Mouse (Mus musculus) spleen, postnatal 4 days (tissue): ENCODE measurements around the gene 4930562C15Rik.

ENCODE experiments used
- DNase-seq, 2 experiments: peaks; one replicate each; pipeline ENCODE4 v3.0.0; 2022; ENCODE audit warnings: low spot score in 2 of 2

Gene 4930562C15Rik

DNA sequence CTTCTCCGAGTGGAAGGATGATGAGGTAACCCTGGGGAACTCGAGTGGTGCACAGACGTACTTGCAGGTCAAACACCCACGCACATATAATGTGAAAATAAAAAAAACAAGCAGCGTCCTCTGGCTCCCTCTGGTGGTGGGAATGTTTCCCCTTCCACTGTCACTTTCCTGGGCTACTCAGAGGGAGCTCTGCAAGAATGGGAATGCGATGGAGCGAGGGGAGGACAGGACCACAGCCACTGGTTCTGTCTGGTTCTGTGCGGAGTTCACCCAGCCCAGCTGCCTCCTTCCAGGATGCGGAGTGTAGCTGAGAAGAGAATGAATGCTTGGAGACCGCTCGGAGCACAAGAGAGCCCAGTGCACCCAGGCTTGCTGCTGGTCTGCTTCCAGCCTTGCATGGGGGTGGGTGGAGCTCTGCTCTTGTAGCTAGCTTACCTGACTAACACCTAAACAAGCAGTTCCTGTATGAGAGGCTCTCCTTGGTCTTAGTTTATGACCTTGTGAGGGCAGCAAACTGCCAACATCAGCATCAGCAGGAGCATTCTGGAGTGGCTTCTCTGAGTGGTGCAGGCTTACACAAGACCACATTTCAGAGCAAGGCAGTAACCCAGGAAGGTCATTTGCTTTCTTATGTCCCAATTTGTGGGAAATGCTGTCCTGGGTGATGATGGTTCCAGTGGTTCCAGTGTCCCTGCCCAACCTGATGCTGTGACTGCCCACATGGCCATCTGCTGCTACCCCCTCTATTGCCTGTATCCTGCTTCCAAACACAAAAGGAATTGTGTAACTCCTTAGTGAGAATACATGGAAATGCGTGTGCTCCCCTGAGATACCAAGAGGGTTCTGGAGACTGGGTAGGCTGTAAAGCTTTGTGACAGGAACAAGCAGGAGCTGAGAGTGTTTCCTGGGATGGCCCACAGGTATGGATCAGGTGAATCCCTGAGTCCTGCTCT lies 78.8 kb downstream of the 4930562C15Rik start:
- peak; percentile 77 to 92 for DNase-seq

DNA sequence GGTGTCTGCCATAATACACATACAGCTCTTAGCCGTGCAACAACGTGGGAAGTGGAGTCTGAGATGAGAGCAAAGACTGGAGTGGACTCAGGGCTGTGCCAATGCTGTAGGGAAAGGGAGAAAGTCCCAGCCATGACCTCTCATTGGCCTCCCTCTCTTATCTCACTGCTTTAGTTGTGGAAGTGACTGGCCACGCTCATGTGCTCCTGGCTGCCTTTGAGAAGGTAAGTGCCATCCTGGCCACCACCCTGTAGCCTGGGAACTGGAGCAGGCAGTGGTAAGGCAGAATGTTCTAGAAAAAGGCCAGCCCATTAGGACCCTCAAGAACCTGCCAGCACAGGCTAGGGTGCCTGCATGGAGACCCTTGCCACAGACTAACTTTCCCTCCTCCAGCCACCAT lies 80.7 kb downstream of the 4930562C15Rik start:
- no peak for DNase-seq

DNA sequence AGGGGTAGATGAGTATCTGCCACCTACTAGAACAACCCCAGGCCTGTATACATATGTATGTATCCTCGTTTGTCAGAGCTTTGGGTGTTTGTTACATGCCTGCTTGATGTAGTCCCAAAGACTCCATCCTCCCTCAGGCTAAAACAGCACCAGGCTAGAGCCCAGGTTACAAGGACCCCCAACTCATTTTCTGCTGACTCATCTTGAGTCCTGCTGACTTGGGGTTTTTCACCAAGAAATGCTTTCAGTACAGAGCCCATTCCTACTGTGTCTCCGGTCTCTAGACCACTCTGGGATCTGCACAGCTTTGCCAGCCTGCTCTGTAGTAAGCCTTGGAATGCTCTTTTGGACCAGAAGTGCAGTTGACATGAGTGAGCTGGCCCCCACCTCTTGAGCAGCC lies 81.4 kb downstream of the 4930562C15Rik start:
- DNase-seq = no peak
